Mouse (Mus musculus): ENCODE data around the gene Rsu1. TPM values are rescaled to one million over a fixed set of nuclear protein-coding genes. Genes with fewer than 3 reads are reported as not detected.

The Rsu1 gene
- polyA plus RNA-seq, 1 experiment from 2014 or later, result 74.4 TPM

Other genes starting within 250 kb of the Rsu1 start
- 0.41 and 0.89 TPM in 2 replicates for gene Cubn, start 220.4 kb upstream of the Rsu1 start, polyA plus RNA-seq (2016; fragmentation: Nextera tagmentation; extraction: Ambion mirVana)

All from midbrain, embryonic 12.5 days (tissue).